8 mouse cellular contexts compared by ENCODE assay signal in genomic region chr7:28527922-28528719, GRCm38 (mm10). TPM values are rescaled to one million over a fixed set of nuclear protein-coding genes. Genes with fewer than 3 reads are reported as not detected.
A peak's percentile ranks its signal among the peaks of the same experiment; 100 is the strongest.
DNase-seq lines count a peak whose midpoint lies in the region; ATAC-seq lines count a peak whose summit lies in the region.

No protein-coding gene starts in this region.

- WGBS in forebrain, embryonic 14.5 days, result 9% methylated on average over 19 of the region's 19 CpGs

- no peak overlapping the region for H3K27ac ChIP-seq in forebrain, embryonic 14.5 days (ENCODE audit: low read depth, low read length)

- no peaks in the 10 kb centered on the region for H3K36me3 ChIP-seq in forebrain, embryonic 14.5 days (ENCODE audit: control insufficient read depth, insufficient read depth, low read length)

- DNase-seq in MN1 (ENCODE audit: low spot score), result peak; percentile 81
- DNase-seq in brain, adult 2 months (ENCODE audit: low read depth, low spot score), result peak; percentile 69
- peak; percentile 68 for DNase-seq in forebrain, embryonic 14.5 days (ENCODE audit: low spot score)
- peak; percentile 53 to 77 for DNase-seq in layer of hippocampus, postnatal 25 days (ENCODE audit: extremely low spot score in 1 of 2, low spot score in 1 of 2)
- DNase-seq in lung, postnatal 36 days, result peak; percentile 91
- DNase-seq in right cerebral cortex, postnatal 36 days (ENCODE audit: low spot score in 2 of 2), result peak; percentile 6 to 16
- DNase-seq in urinary bladder, postnatal 36 days (ENCODE audit: low spot score in 2 of 2), result peak; percentile 61 to 79

- 0 out of 2 replicates have a peak, but pooled peaks cover 4% of the 10 kb centered on the region for H3K27me3 ChIP-seq in forebrain, embryonic 14.5 days (replicated peaks; ENCODE audit: control insufficient read depth, insufficient read depth, low read length)

- ATAC-seq in forebrain, embryonic 14.5 days, result peak; percentile 37; the same call in 1 of the 2 replicates
- ATAC-seq in hematopoietic stem cell, adult 5-6 weeks (replicated peaks in 1 of 2; ENCODE audit: insufficient read depth in 1 of 2, low FRiP score in 2 of 2, low TSS enrichment in 1 of 2, low read depth in 1 of 2, poor library complexity in 2 of 2, severe bottlenecking in 2 of 2), result peak; percentile 93 to 96

- H3K4me3 ChIP-seq in forebrain, embryonic 14.5 days (ENCODE audit: low read depth, low read length), result no peak overlapping the region

- H3K4me2 ChIP-seq in forebrain, embryonic 14.5 days (ENCODE audit: low read length), result no peak overlapping the region

- no peaks in the 10 kb centered on the region for H3K9me3 ChIP-seq in forebrain, embryonic 14.5 days (replicated peaks; ENCODE audit: control insufficient read depth, low read length)

- H3K4me1 ChIP-seq in forebrain, embryonic 14.5 days (ENCODE audit: control insufficient read depth, insufficient read depth, low read length), result no peaks in the 10 kb centered on the region

- no peak overlapping the region for H3K9ac ChIP-seq in forebrain, embryonic 14.5 days (ENCODE audit: low read length)

RNA-seq across cellular contexts. Expression of gene Ifnl3, which starts 5.5 kb away (rescaled TPM):
- polyA plus RNA-seq in forebrain, embryonic 14.5 days (2014; fragmentation: Nextera tagmentation; extraction: Ambion mirVana), result not detected in 2 replicates
- not detected in 2 replicates for total RNA-seq in hematopoietic stem cell, adult 5-6 weeks (2017)
- total RNA-seq in layer of hippocampus, postnatal 25 days (2021), result not detected

RNA-seq across cellular contexts. Expression of gene Sycn, which starts 12.6 kb away (rescaled TPM):
- not detected in 2 replicates for polyA plus RNA-seq in forebrain, embryonic 14.5 days (2014; fragmentation: Nextera tagmentation; extraction: Ambion mirVana)
- not detected in 2 replicates for total RNA-seq in hematopoietic stem cell, adult 5-6 weeks (2017)
- not detected for total RNA-seq in layer of hippocampus, postnatal 25 days (2021)

RNA-seq across cellular contexts. Expression of gene Ifnl2, which starts 17.9 kb away (rescaled TPM):
- not detected in 2 replicates for polyA plus RNA-seq in forebrain, embryonic 14.5 days (2014; fragmentation: Nextera tagmentation; extraction: Ambion mirVana)
- total RNA-seq in hematopoietic stem cell, adult 5-6 weeks (2017), result not detected in 2 replicates
- not detected for total RNA-seq in layer of hippocampus, postnatal 25 days (2021)

RNA-seq across cellular contexts. Expression of gene Nccrp1, which starts 18.9 kb away (rescaled TPM):
- polyA plus RNA-seq in forebrain, embryonic 14.5 days (2014; fragmentation: Nextera tagmentation; extraction: Ambion mirVana), result not detected in 2 replicates
- total RNA-seq in hematopoietic stem cell, adult 5-6 weeks (2017), result not detected in 2 replicates
- total RNA-seq in layer of hippocampus, postnatal 25 days (2021), result under 1 TPM; 0.40 to 0.57 TPM

Comparison
In these comparisons a context has a peak if more than half of its experiments do, and no peak if none do; other contexts are left out.
1. DNase-seq: peak in every context shown above with its lines; median percentile 91 in lung, postnatal 36 days; 81 in MN1; 70 in urinary bladder, postnatal 36 days; 69 in brain, adult 2 months; 68 in forebrain, embryonic 14.5 days; 65 in layer of hippocampus, postnatal 25 days; 11 in right cerebral cortex, postnatal 36 days.